ENCODE assay signal across 20 mouse cellular contexts in the genomic region with DNA sequence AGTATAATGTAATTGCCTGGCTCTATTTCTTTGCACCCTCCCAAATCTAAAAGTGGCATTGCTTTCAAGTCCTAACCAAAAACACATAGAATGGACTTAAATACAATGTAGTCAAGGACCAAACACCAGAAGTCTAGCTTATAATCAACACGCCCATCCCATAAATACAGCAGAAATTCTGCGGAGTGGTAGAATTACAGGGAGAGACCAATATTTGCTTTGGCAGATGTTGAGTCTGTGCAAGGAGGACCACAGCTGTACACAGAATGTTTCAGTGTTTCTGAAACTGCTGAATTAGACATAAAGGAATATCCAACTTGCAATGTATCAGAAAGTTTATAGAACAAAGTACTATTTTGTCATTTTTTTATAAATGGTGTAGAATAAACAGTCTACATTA. TPM values are rescaled to one million over a fixed set of nuclear protein-coding genes. Genes with fewer than 3 reads are reported as not detected.
"Had no signal": no experiment of that assay in that cellular context is flagged by ENCODE, and none has a peak within 500 bp of the region (broad histone marks: within the 10 kb centered on the region; RNA-seq: fewer than 3 reads in every experiment).

No protein-coding gene starts in this region.

- DNase-seq: liver, postnatal 0 days; lung, adult 2 months; lung, postnatal 14 days; lung, postnatal 36 days; right cerebral cortex, postnatal 14 days; thymus, adult 2 months; thymus, postnatal 25 days; thymus, postnatal 4 days had no signal

- H3K4me1 ChIP-seq: lung, embryonic 15.5 days; megakaryocyte, embryonic 14.5 days; midbrain, embryonic 13.5 days; midbrain, embryonic 15.5 days; neural tube, embryonic 12.5 days; stomach, embryonic 15.5 days had no signal

- ATAC-seq: liver, postnatal 0 days; lung, postnatal 0 days; midbrain, embryonic 13.5 days; midbrain, embryonic 15.5 days had no signal

- H3K36me3 ChIP-seq: lung, embryonic 15.5 days; midbrain, embryonic 13.5 days; midbrain, embryonic 15.5 days; neural tube, embryonic 12.5 days; stomach, embryonic 15.5 days had no signal

- H3K4me3 ChIP-seq: lung, embryonic 15.5 days; megakaryocyte, embryonic 14.5 days; midbrain, embryonic 13.5 days; midbrain, embryonic 15.5 days; neural tube, embryonic 12.5 days; stomach, embryonic 15.5 days had no signal

- H3K27ac ChIP-seq: lung, embryonic 15.5 days; macrophage; midbrain, embryonic 13.5 days; midbrain, embryonic 15.5 days; neural tube, embryonic 12.5 days; stomach, embryonic 15.5 days had no signal

- H3K27me3 ChIP-seq: lung, embryonic 15.5 days; megakaryocyte, embryonic 14.5 days; midbrain, embryonic 13.5 days; midbrain, embryonic 15.5 days; neural tube, embryonic 12.5 days; stomach, embryonic 15.5 days had no signal

- H3K9me3 ChIP-seq: lung, embryonic 15.5 days; megakaryocyte, embryonic 14.5 days; midbrain, embryonic 13.5 days; midbrain, embryonic 15.5 days; neural tube, embryonic 12.5 days; stomach, embryonic 15.5 days had no signal

- H3K9ac ChIP-seq: liver, postnatal 0 days; lung, embryonic 15.5 days; midbrain, embryonic 13.5 days; midbrain, embryonic 15.5 days; neural tube, embryonic 12.5 days; stomach, embryonic 15.5 days had no signal

- H3K4me2 ChIP-seq: lung, embryonic 15.5 days; midbrain, embryonic 11.5 days; midbrain, embryonic 13.5 days; midbrain, embryonic 15.5 days; neural tube, embryonic 12.5 days; stomach, embryonic 15.5 days had no signal

RNA-seq across cellular contexts. Expression of gene Col5a2, which starts 28.4 kb away (rescaled TPM):
- total RNA-seq: megakaryocyte progenitor cell, adult 5-6 weeks; monocyte, adult 5-6 weeks; neutrophil, adult 5-6 weeks had no signal
